Mouse (Mus musculus) large intestine, adult 2 months (tissue): ENCODE results near the gene Lrrc58. TPM values are rescaled to one million over a fixed set of nuclear protein-coding genes. Genes with fewer than 3 reads are reported as not detected.

Experiments used
- DNase-seq: peaks from one replicate; pipeline ENCODE4 v3.0.0-alpha.2; 2012; ENCODE audit warnings: low read depth, low spot score
- WGBS: fragments of 180-500 bp; shearing (Covaris S2); methylation state at CpG from one replicate; pipeline ENCODE4 v1.1.7; 2018; 5-methylcytosine and 5-hydroxymethylcytosine counted together
- polyA plus RNA-seq: library from polyadenylated mRNA; depleted of rRNA; stranded (reverse); fragments of >200 nt; gene quantifications from 2 replicates; pipeline ENCODE4 v1.2.3, GENCODE M21; 2012; rRNA removed

The Lrrc58 gene
- 4.2 and 6.6 TPM in 2 replicates for polyA plus RNA-seq

- DNase-seq: no peak
- 2% methylated on average over 86 of the region's 86 CpGs for WGBS
Measured at GRCm38 (mm10) chr16:37867791-37868505, at the start of gene Lrrc58. Gene Lrrc58, plus strand, starts transcription at chr16:37868389.

- DNase-seq: no peak
Measured at GRCm38 (mm10) chr16:37823949-37824348, 44.2 kb upstream of the Lrrc58 start.

GRCm38 (mm10) chr16:37824778-37825505, 43.2 kb upstream of the Lrrc58 start:
- 87% methylated on average over 12 of the region's 12 CpGs for WGBS
- no peak for DNase-seq

More at GRCm38 (mm10) chr16:37823949-37824348, 44.2 kb upstream of the Lrrc58 start:
- 68% methylated on average over 5 of the region's 5 CpGs for WGBS

GRCm38 (mm10) chr16:37826286-37826685, 41.9 kb upstream of the Lrrc58 start:
- DNase-seq: no peak
- 91% methylated on average over 3 of the region's 3 CpGs for WGBS

GRCm38 (mm10) chr16:37831041-37831440, 37.1 kb upstream of the Lrrc58 start:
- no peak for DNase-seq
- 74% methylated on average over 7 of the region's 7 CpGs for WGBS

- DNase-seq: no peak
- 56% methylated on average over 3 of the region's 3 CpGs for WGBS
Measured at GRCm38 (mm10) chr16:37837571-37837970, 30.6 kb upstream of the Lrrc58 start.

- WGBS: 87% methylated on average over 2 of the region's 2 CpGs
- no peak for DNase-seq
Measured at GRCm38 (mm10) chr16:37842439-37842838, 25.8 kb upstream of the Lrrc58 start.

- DNase-seq: no peak
- WGBS: 52% methylated on average over 12 of the region's 12 CpGs
Measured at GRCm38 (mm10) chr16:37843740-37844139, 24.4 kb upstream of the Lrrc58 start.

- 31% methylated on average over 7 of the region's 7 CpGs for WGBS
- no peak for DNase-seq
Measured at GRCm38 (mm10) chr16:37845202-37845925, 22.8 kb upstream of the Lrrc58 start.

GRCm38 (mm10) chr16:37847081-37847480, 21.1 kb upstream of the Lrrc58 start:
- DNase-seq: no peak
- WGBS: 85% methylated on average over 3 of the region's 3 CpGs

GRCm38 (mm10) chr16:37851366-37851765, 16.8 kb upstream of the Lrrc58 start:
- WGBS: 58% methylated on average over 5 of the region's 5 CpGs
- no peak for DNase-seq

GRCm38 (mm10) chr16:37853279-37853678, 14.9 kb upstream of the Lrrc58 start:
- WGBS: 77% methylated on average over 9 of the region's 9 CpGs
- no peak for DNase-seq

- WGBS: 82% methylated on average over 14 of the region's 14 CpGs
- DNase-seq: no peak
Measured at GRCm38 (mm10) chr16:37854054-37854453, 14.1 kb upstream of the Lrrc58 start.

- DNase-seq: no peak
- 72% methylated on average over 5 of the region's 5 CpGs for WGBS
Measured at GRCm38 (mm10) chr16:37854593-37854992, 13.6 kb upstream of the Lrrc58 start.

- DNase-seq: no peak
Measured at GRCm38 (mm10) chr16:37855583-37855982, 12.6 kb upstream of the Lrrc58 start.

GRCm38 (mm10) chr16:37856327-37856726, 11.9 kb upstream of the Lrrc58 start:
- 46% methylated on average over 3 of the region's 3 CpGs for WGBS
- DNase-seq: no peak

More at GRCm38 (mm10) chr16:37855583-37855982, 12.6 kb upstream of the Lrrc58 start:
- WGBS: 77% methylated on average over 8 of the region's 8 CpGs

- DNase-seq: no peak
- WGBS: 65% methylated on average over 8 of the region's 8 CpGs
Measured at GRCm38 (mm10) chr16:37857495-37857894, 10.7 kb upstream of the Lrrc58 start.

GRCm38 (mm10) chr16:37860213-37860612, 8.0 kb upstream of the Lrrc58 start:
- 81% methylated on average over 7 of the region's 7 CpGs for WGBS
- no peak for DNase-seq

- DNase-seq: no peak
- 85% methylated on average over 7 of the region's 7 CpGs for WGBS
Measured at GRCm38 (mm10) chr16:37861029-37861428, 7.2 kb upstream of the Lrrc58 start, which contains the start of gene Gm36028. Gene Gm36028, minus strand, starts transcription at chr16:37861146.

- no peak for DNase-seq
- WGBS: 76% methylated on average over 3 of the region's 3 CpGs
Measured at GRCm38 (mm10) chr16:37863876-37864275, 4.3 kb upstream of the Lrrc58 start.
